Mouse (Mus musculus) kidney, postnatal 0 days (tissue): ENCODE results near the gene 4921517D22Rik. TPM values are rescaled to one million over a fixed set of nuclear protein-coding genes. Genes with fewer than 3 reads are reported as not detected.
"Not testable (repeated sequence)": the region's sequence is repeated elsewhere in the genome, so short reads cannot be mapped to it uniquely, and the experiment has no call there.

Source experiments
- ATAC-seq: fragments of 200-750 bp; cut with Nextera tagmentation; replicated peaks from 2 replicates; pipeline ENCODE4 v1.8.0; 2017; ENCODE audit warnings: low read depth, moderate number of reproducible peaks, moderate TSS enrichment, moderate library complexity; ENCODE audit not compliant: low FRiP score
- DNase-seq: peaks from one replicate; pipeline ENCODE4 v3.0.0-alpha.2; 2016; ENCODE audit warnings: low spot score
- H3K27ac ChIP-seq: fragments of 300-500 bp; sonication (generic); 2 replicates; pipeline ENCODE4 v1.5.1; 2014; ENCODE audit warnings: mild to moderate bottlenecking
- H3K27me3 ChIP-seq: fragments of 300-500 bp; sonication (generic); 2 replicates; pipeline ENCODE4 v1.6.1; 2014; ENCODE audit warnings: low read length, mixed read lengths; ENCODE audit not compliant: insufficient read depth
- H3K36me3 ChIP-seq: fragments of 300-500 bp; sonication (generic); 2 replicates; pipeline ENCODE4 v1.6.1; 2014; ENCODE audit warnings: low read length, mixed read lengths; ENCODE audit not compliant: insufficient read depth
- H3K4me1 ChIP-seq: fragments of 300-500 bp; sonication (generic); replicated peaks from 2 replicates; pipeline ENCODE4 v1.6.1; 2014; ENCODE audit warnings: antibody characterized with exemption, low read length, mixed read lengths; ENCODE audit not compliant: insufficient read depth
- H3K4me2 ChIP-seq: fragments of 300-500 bp; sonication (generic); 2 replicates; pipeline ENCODE4 v1.6.1; 2014; ENCODE audit warnings: mild to moderate bottlenecking, low read length, moderate library complexity, mixed read lengths
- H3K4me3 ChIP-seq: fragments of 300-500 bp; sonication (generic); replicated peaks from 2 replicates; pipeline ENCODE4 v1.5.1; 2014; ENCODE audit warnings: low read depth, low read length
- H3K9ac ChIP-seq: fragments of 300-500 bp; sonication (generic); 2 replicates; pipeline ENCODE4 v1.6.1; 2014; ENCODE audit warnings: low read depth, low read length
- H3K9me3 ChIP-seq: fragments of 300-500 bp; sonication (generic); replicated peaks from 2 replicates; pipeline ENCODE4 v1.6.1; 2016; ENCODE audit warnings: low read length, inconsistent platforms, mixed read lengths
- CTCF ChIP-seq: IDR thresholded peaks from 2 replicates; pipeline ENCODE4 v1.5.1; 2016; ENCODE audit warnings: antibody characterized with exemption, low read depth, mild to moderate bottlenecking, moderate library complexity
- WGBS: fragments of 180-500 bp; shearing (Covaris S2); extraction: QIAGEN DNeasy Blood & Tissue Kit; methylation state at CpG from one replicate; pipeline ENCODE4 v1.1.7; 2014; 5-methylcytosine and 5-hydroxymethylcytosine counted together
- polyA plus RNA-seq: library from polyadenylated mRNA; unstranded; fragments of >200 nt; fragmentation: Nextera tagmentation; extraction: Ambion mirVana; gene quantifications from 2 replicates; pipeline ENCODE4 v1.2.1, GENCODE M21; 2015

4921517D22Rik gene
- polyA plus RNA-seq, 1 experiment from 2014 or later = not detected

GRCm38 (mm10) chr13:59733936-59734335 is 40.0 kb upstream of the 4921517D22Rik start:
- no peak overlapping the region for H3K9ac ChIP-seq
- DNase-seq (no peak), ATAC-seq (no peak)
- WGBS = 91% methylated on average over 2 of the region's 4 CpGs
- no peaks in the 10 kb centered on the region for H3K36me3 ChIP-seq
- no peaks in the 10 kb centered on the region for H3K27me3 ChIP-seq
- TF ChIP-seq CTCF = no peak
- H3K4me1 ChIP-seq = no peaks in the 10 kb centered on the region
- no peak overlapping the region for H3K27ac ChIP-seq
- no peak overlapping the region for H3K4me2 ChIP-seq
- H3K9me3 ChIP-seq = no peaks in the 10 kb centered on the region
- no peak overlapping the region for H3K4me3 ChIP-seq

GRCm38 (mm10) chr13:59731652-59732051 is 37.7 kb upstream of the 4921517D22Rik start, which contains the start of gene Spata31d1d:
Spata31d1d (minus strand) TSS chr13:59731752.
- no peak for DNase-seq
- H3K4me1 ChIP-seq = no peaks in the 10 kb centered on the region
- H3K4me3 ChIP-seq = no peak within 1 kb of the TSS
- H3K27me3 ChIP-seq = no peaks in the 10 kb centered on the region
- no peak within 1 kb of the TSS for H3K9ac ChIP-seq
- no peak for ATAC-seq
- no peak for TF ChIP-seq CTCF
- no peaks in the 10 kb centered on the region for H3K36me3 ChIP-seq
- H3K4me2 ChIP-seq = no peak within 1 kb of the TSS
- H3K27ac ChIP-seq = no peak within 1 kb of the TSS
- WGBS = 40% methylated on average over 7 of the region's 7 CpGs
- H3K9me3 ChIP-seq = no peaks in the 10 kb centered on the region

- H3K27ac ChIP-seq = no peak overlapping the region
- H3K9ac ChIP-seq = no peak overlapping the region
- WGBS = 24% methylated on average over 7 of the region's 7 CpGs
- peak; percentile 94 for DNase-seq
- H3K9me3 ChIP-seq = no peaks in the 10 kb centered on the region
- ATAC-seq = peak; percentile 86
- peak; percentile 97 for TF ChIP-seq CTCF
- no peaks in the 10 kb centered on the region for H3K27me3 ChIP-seq
- H3K4me3 ChIP-seq = no peak overlapping the region
- H3K36me3 ChIP-seq = no peaks in the 10 kb centered on the region
- H3K4me1 ChIP-seq = peaks cover 5% of the 10 kb centered on the region; the same call in 1 of the 2 replicates
- no peak overlapping the region for H3K4me2 ChIP-seq
Observed at GRCm38 (mm10) chr13:59728378-59729093, 34.6 kb upstream of the 4921517D22Rik start.

- no peak overlapping the region for H3K9ac ChIP-seq
- WGBS = 33% methylated on average over 29 of the region's 29 CpGs
Observed at GRCm38 (mm10) chr13:59726139-59726867, 32.4 kb upstream of the 4921517D22Rik start.

GRCm38 (mm10) chr13:59722089-59722488 is 28.2 kb upstream of the 4921517D22Rik start:
- not testable (repeated sequence) for H3K9ac ChIP-seq, H3K36me3 ChIP-seq, H3K4me3 ChIP-seq, H3K27me3 ChIP-seq, H3K9me3 ChIP-seq, H3K4me2 ChIP-seq, DNase-seq, ATAC-seq, H3K27ac ChIP-seq, H3K4me1 ChIP-seq
- WGBS = 92% methylated on average over 1 of the region's 1 CpGs

More at GRCm38 (mm10) chr13:59726139-59726867, 32.4 kb upstream of the 4921517D22Rik start:
- no peak overlapping the region for H3K27ac ChIP-seq
- no peaks in the 10 kb centered on the region for H3K36me3 ChIP-seq
- peak overlapping the region; percentile 34 for H3K4me2 ChIP-seq
- no peak overlapping the region for H3K4me3 ChIP-seq
- no peak for TF ChIP-seq CTCF
- no peaks in the 10 kb centered on the region for H3K27me3 ChIP-seq
- peaks cover 5% of the 10 kb centered on the region; the same call in 1 of the 2 replicates for H3K4me1 ChIP-seq
- DNase-seq (no peak), ATAC-seq (no peak)
- no peaks in the 10 kb centered on the region for H3K9me3 ChIP-seq

DNA sequence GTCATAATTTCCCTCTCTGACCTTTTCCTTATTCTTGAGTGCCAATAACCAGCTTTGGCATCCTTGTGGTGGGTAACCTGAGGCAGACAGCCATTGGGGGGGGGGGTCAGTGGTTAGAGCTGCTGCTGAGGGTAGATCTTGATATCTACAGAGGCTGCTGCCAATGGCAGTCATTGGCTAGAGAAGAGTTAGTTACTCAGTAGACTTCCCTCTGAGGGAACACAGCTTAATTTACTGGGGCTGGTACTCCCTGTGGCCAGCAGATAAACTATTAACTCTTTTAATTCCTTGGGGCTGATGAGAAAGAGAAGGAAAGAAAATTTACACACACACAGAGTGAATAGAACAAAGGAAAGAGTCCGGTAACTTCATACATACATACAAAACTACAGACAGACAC is 25.6 kb upstream of the 4921517D22Rik start:
- Histone ChIP-seq H3K9ac (no peak overlapping the region), H3K4me2 (0 out of 2 replicates have a peak overlapping the region, but pooled peaks have one; percentile 5), H3K4me1 (no peaks in the 10 kb centered on the region), H3K4me3 (no peak overlapping the region), H3K27ac (no peak overlapping the region), H3K36me3 (no peaks in the 10 kb centered on the region), H3K27me3 (no peaks in the 10 kb centered on the region), H3K9me3 (no peaks in the 10 kb centered on the region)
- WGBS = 76% methylated on average over 1 of the region's 1 CpGs
- TF ChIP-seq CTCF = no peak
- DNase-seq (no peak), ATAC-seq (no peak)

GRCm38 (mm10) chr13:59718857-59719440 is 25.0 kb upstream of the 4921517D22Rik start:
- not testable (repeated sequence) for H3K4me3 ChIP-seq, H3K27ac ChIP-seq, H3K9ac ChIP-seq, H3K9me3 ChIP-seq, ATAC-seq, H3K27me3 ChIP-seq, H3K36me3 ChIP-seq, H3K4me1 ChIP-seq
- 29% methylated on average over 6 of the region's 6 CpGs for WGBS
- H3K4me2 ChIP-seq = 0 out of 2 replicates have a peak overlapping the region, but pooled peaks have one; percentile 5
- peak; percentile 42 for DNase-seq
